Mouse (Mus musculus): ENCODE data around the gene Iqcf5. TPM values are rescaled to one million over a fixed set of nuclear protein-coding genes. Genes with fewer than 3 reads are reported as not detected.
A peak's percentile ranks its signal among the peaks of the same experiment; 100 is the strongest.

Iqcf5 gene
- not detected for total RNA-seq (2021)
- long read RNA-seq, experiment 1: 0 reads
- long read RNA-seq, experiment 2: 0 reads

DNA sequence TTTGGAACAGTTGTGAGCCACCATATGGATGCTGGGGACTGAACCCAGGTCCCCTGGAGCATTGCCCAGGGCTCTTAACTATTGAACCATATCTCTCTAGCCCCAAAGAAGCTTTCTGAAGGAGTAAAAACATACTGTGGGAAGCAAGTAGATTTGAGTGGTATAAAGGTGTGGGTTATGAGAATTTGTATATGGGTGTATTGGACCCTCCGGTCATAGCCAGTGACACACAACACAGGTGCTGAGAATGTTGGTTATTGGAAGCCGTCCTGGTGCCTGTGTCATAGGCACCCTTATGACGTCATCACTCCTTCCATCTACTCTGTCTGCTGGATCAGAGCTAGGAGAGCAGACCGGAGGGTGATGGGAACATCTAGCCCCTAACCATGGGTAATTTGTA is at the start of gene Iqcf5:
Gene Iqcf5 (plus strand): TSS at position 301 of the 400 bp plus-strand sequence.
- no peak for DNase-seq (ENCODE audit: low spot score in 2 of 2)

DNA sequence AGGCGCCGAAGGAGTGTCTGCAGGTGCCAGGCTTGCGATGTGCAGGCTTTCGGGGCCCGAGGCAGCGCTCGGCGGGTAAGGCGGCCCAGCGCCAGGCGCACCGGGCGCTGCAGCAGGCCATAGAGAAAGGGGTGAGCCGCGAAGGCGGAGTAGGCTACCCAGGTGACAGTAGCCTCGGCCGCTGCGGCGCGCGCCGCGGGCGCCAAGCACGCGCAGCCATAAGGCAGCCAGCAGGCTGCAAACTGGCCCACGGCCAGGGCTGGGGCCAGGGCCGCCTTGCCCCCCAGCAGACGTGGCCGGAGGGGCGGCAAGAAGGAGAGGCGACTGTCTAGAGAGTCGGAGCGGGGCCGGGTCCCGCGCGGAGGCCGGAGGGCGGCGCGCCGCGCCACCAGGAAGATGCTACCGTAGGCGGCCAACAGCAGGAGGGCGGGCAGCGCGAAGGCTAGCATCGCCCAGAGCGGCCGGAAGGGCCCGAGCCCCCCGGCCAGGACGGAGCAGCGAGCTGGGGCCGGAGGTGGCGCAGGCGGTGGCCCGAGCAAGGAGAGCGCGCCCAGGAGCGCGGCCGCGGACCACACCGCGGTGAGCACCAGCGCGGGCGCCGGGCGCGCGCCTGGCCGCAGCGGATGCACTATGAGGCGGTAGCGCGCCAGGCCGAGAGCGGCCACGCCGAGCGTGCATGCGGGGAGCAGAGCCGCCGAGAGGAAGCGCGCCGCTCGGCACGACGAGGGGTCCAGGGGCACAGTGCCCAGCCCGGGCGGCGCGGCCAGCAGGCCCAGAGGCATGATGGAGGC is 49.4 kb upstream of the Iqcf5 start:
- peak in 1 of 2 experiments; percentile 79 for DNase-seq (ENCODE audit: low spot score in 2 of 2)

DNA sequence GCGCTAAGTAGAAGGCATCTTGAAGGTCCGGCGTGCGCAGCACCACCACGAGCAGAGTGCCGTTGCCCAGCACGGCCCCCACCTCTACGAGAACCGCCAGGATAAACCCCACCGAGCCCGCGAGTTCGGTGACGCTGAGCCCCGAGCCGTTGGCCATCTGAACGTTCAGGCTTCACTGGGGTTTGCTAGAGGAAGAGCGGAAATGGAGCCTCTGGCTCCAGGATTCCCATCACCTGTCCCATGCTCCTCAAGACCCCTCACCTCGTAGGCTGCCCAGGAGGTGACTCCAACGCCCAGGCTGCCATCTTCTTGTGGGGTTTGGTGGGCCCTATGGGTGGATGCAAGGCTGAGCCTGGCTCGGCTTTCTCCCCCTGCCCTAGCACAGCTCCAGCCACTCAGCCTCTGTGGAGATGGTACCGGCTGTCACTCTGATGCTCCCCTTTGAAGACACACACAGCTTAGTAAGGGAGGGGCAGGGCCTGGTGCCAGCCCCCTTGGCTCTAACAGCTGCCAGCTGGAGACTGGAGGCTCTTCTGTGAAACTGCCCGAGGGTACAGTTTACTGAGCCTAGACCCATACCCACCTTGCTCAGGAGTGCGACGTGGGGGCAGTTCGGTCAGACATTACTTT is 48.7 kb upstream of the Iqcf5 start, which contains the start of gene Gpr62:
Gene Gpr62 (minus strand): TSS at position 368 of the 630 bp plus-strand sequence.
- DNase-seq (ENCODE audit: low spot score in 2 of 2): no peak

DNA sequence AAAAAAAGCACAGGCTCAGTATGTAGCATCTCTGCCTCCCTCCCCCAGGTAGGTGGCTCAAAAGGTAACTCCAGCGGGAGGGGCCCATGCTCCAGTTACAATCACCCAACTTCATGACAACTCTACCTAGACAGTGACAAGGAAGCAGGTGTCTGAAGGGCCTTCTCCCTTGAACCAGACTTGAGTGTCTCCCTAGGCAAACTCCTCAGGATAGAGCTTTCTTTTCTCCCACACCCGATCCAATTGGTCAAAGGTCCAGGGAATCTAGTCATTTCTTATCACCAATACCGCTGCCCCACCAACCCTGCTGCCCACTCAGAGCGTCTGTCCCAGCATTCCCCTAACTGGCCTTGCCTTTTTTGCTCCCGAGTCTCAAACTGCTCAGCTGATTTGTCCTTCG is 47.7 kb upstream of the Iqcf5 start:
- DNase-seq (ENCODE audit: low spot score in 2 of 2): no peak

DNA sequence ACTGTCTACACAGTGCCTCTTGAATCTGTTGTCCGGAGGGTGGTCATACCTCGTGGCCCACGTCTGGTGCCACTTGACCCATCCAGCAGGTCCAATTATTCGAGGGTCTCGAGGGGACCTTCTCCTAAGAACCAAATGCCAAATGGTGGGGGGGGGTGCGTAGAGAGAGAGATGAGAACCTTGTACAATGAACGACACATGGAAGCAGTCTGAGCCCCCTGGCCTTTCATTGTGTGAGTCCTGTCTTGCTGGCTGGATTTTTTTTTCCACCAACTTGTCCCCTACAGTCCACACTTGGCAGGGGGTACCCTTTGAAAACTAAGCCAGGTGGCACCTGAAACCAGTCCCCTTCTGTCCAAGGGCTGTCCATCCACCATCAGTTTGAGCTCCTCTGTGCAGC is 46.6 kb upstream of the Iqcf5 start:
- DNase-seq (ENCODE audit: low spot score in 2 of 2): no peak

DNA sequence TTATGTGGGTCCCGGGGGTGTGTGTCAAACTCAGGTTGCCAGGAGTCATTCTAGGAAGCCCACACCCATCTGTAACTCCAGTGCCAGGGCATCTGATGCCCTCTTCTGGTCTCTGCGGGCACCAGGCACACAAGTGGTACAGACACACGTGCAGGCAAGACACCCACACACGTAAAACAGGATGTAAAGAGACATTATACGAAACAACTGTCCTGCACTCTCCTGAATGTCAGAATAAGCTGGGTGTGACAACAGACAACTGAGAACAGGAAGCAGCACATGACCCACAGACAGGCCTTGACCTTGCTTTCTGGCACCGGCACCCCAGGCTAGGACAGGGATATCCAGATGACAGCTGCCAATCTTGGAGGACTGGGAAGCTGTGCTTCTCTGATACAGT is 45.1 kb upstream of the Iqcf5 start:
- no peak for DNase-seq (ENCODE audit: low spot score in 2 of 2)

DNA sequence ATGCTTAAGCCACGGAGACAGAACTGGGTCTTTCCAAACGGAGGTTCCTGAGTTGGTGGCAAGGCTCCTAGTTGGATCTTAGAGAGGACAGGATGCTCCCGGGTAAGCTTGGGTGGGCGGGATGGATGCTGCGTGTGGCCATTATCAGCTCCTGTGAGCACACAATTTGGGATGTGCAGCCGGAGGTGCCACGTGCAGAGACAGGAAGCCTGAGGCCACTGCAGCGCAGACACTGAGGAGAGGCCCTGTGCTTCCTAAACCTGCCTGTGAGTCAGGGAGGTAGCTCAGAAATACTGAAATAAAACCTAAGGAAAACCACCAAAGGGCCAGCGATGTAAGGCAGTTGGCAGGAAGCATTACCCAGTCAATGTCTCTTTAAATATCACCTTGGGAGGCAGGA is 44.6 kb upstream of the Iqcf5 start:
- no peak for DNase-seq (ENCODE audit: low spot score in 2 of 2)

DNA sequence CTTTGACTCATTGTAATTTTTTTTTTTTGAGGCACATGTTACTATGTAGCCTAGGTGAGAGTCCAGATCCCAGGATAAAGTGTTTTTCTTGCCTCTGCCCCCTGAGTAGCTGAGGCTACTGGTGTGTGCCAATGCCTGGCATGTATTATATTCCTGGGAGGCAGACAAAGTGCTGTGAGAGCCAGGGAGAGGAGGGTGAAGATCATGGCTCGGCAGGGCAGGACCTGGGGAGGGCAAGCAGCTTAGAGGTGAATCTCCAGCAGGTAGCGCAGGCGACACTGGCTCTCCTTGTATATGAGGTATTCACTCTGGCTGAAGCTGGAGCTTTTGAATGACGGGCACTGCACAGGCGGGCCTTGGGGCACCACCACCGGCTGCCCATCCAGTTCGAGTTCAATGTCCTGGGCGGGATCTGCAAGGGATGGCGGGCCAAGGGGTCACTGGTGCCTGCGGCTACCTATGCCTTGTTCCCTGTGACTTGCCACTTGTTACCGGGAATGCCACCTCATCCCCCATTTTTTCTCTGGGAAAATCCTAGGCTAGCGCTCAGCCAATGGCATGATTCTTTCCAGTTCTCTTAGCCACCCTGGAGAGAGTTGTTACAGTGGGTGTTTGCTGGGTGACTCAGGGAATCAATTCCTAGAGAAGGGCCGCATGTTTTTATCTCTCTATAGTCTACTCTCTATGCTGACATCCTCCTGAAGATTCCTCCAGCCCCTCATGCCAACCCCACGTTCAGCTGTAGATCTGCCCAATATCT is 43.2 kb upstream of the Iqcf5 start:
- DNase-seq (ENCODE audit: low spot score in 2 of 2): no peak

DNA sequence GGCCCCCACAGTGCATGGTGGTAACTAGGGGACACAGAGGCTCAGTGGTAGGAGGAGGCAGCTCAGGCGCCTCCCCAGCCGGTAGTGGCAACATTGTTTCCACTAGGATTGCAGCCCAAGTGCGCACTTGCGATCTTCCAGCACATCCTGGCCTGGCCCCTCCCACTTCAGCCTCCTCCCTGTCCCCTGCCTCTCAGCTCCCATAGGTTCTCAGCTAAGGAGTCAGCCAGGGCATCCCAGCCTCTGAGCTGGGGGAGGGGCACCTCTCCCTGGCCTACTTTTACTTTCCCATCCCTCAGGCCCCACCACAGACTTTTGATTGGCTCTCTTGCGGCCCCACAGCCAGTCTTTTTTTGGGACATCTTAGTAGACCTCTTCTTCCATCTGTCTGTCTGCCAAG is 42.5 kb upstream of the Iqcf5 start:
- DNase-seq (ENCODE audit: low spot score in 2 of 2): peak in 1 of 2 experiments; percentile 63

DNA sequence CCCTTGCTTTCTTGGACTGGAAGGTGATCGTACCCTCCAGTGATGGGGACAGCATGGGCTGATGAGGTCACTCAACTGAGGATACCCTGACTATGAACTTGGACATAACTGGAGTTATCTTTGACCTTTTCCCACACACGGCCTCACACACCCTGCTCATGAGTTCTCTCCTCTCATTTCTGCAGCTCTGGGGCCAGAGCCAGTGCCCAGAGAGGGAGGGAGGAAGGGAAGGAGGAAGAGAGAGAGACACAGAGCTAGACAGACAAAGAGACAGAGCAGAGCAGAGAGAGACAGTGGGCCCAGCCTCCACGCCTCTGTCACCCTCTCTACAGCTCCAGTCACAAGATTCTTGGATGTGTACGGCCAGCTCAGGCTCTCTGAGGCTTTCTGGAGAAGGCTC is 42.1 kb upstream of the Iqcf5 start:
- no peak for DNase-seq (ENCODE audit: low spot score in 2 of 2)

DNA sequence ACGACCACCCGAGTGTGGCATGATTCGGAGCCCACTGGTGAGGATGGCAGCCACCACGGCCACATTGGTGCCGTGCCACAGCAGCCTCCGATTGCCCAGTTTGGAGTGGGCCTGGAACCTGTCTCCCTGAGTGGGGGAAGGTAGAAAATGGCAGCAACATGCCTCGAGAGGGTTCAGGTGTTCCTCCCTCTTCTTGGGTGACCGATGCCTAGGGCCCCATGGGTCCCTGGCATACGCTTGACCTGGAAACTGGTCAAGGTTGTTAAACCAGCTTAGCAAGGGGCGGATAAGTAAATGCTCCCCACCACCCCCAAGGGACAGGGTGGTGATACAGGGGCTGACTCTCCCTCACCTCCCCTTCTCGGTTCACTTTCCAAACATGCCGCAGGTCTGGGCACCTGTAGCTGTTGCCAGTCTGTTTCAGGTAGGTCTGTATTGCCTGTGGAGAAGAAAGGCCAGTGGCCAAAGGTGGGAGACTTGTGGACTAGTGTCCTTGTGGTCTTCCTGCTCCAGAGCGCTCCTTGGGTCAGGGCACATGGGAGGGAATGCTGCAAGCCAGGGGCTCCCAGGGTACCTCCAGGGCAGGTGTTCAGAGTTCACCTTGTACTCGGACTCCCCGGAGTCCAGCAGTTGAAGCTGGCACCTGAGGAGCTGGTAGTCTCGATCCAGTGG is 41.2 kb upstream of the Iqcf5 start:
- DNase-seq (ENCODE audit: low spot score in 2 of 2): no peak

DNA sequence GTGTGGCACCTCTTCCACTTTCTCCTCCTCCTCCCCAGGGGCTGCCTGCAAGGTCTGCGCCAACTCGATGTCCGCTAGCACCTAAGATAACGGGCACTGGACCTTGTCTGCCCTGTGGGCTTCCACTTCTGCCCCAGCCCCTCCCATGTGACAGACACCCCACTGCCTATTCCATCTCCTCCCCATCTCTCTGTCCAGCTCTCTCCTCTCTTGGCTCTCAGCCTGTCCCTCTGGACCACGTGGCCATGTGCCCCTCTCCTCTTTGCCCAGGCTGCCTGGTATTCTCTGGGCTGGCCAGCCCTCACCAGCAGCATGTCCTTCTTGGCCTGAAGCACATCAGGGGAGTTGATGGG is 40.6 kb upstream of the Iqcf5 start:
- peak in 1 of 2 experiments; percentile 20 for DNase-seq (ENCODE audit: low spot score in 2 of 2)

DNA sequence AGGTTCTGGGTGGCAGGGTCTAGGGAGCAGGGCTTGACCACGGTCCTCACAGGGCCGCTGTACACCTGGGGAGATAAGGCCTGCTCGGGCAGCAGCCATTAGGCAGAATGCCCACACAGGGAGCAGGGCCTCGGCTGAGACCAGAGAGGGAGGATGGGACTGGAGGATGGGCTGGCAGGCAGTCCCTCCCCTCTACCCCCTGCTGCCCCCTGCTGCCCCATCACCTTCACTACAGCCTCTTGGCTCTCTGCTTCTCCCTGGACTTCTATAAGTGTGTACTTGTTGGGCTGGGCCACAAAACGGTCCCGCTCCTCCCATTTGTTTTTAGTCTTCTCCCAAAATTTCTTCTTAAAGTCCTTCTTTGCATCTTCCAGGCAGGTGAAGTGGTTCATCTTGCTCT is 39.9 kb upstream of the Iqcf5 start:
- peak; percentile 47 to 73 for DNase-seq (ENCODE audit: low spot score in 2 of 2)

DNA sequence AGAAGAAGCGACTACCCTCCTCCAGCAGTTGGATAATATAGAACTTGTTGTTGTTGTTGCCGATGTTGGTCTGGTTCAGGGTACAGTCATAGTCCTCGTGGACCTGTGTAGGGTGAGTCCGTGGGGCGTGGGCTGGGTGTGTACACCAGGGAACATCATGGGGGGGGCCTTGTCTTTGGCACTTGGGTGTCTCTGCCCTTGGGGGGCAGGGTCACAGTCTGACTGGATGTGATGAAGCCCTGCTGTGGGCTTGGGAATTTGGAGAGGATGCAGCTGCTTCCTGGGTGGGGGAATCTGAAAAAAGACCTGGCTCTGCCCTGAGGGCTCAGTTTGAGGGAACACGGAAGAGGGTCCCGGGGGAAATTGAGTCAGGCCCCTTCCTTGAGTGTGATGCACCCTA is 39.3 kb upstream of the Iqcf5 start:
- DNase-seq (ENCODE audit: low spot score in 2 of 2): peak; percentile 23 to 30

DNA sequence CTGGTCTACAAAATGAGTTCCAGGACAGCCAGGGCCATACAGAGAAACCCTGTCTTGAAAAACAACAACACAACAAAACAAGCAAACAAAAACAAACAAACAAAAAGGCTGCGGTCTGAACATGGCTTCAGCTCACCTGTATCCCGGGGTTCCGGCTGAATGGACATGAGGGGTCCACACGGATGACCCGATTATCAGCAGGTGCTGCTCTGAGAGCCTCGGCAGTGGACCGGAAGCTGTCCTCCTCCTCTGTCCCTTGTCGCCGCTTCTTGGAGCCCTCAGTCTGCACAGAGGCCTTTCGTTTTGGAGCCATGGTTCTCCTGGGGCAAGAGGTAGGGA is 38.7 kb upstream of the Iqcf5 start, which contains the start of gene Rrp9:
Gene Rrp9 (plus strand): TSS at position 301 of the 339 bp plus-strand sequence.
- DNase-seq (ENCODE audit: low spot score in 2 of 2): peak; percentile 14 to 16

DNA sequence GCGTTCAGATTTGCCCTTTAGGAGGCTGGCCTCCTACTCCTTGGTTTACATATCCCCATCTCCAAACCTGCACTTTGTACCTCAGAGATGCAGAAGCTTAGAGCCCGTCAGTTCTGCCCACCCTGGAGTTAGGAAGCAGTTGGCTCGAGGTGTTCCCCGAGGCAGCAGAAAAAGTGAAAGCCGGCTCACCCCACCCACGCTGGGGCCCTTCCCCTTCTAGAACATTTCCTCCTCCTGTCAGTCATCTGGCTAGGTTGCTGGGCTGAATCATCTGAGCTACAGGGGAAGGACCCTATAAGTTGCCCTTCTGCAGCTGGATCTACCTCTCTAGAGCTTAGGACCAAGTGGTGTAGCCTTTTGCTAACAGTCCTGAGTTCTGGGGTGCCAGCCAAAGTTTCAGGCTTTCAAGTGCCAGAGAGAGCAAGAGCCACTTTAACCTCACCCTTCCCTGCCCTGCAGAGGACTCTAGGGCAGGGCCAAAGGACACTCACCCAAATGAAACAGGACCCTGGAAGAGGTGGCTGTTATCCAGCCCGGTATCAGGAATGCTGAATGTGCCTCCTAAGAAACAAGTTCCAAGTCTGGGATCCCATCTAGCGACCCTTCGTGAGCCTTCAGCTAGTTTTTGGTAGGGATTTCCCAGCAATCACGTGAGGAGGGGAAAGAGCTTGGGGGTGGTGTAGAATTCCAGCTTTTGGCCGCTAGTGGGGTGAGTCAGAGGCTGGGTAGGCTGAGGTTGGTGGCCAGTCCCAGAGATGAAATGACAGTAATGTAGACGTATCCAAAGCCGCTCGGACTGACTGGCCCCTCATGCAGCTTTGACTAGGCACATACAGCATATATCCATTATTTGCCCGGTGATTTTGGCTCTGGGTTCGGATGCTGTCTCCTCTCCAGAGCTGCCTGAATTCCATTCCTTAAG is 38.1 kb upstream of the Iqcf5 start:
- DNase-seq (ENCODE audit: low spot score in 2 of 2): peak; percentile 43 to 75

DNA sequence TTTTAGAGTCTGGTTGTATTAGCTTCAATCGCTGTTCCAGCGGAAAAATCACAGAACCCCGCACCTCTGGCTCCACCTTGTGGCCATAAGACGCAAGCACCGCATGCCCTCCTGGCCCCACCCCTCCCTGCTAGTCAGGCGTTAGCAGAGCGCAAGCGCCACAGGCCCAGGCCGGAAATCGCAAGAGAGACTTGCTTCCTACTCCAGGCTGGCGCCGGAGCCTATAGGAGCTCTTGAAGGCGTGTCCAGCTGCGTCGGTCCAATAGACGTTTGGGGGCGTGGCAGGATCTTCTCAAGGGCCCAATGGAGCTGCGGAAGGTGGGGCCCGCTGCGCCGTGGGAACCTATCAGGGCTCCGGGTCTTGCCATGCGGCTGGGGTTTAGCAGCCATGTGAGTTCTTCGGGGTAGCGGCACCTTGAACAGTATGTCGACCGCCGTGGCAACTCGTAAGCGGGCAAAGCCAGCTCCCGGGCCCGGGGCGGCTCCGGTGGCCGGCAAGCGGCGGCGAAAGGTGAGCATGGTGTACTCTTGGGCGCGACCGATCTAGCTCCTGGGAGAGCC is 37.4 kb upstream of the Iqcf5 start, which contains the start of gene Parp3:
Gene Parp3 (minus strand): TSS at position 26 of the 561 bp plus-strand sequence.
- DNase-seq (ENCODE audit: low spot score in 2 of 2): peak; percentile 93 to 98

DNA sequence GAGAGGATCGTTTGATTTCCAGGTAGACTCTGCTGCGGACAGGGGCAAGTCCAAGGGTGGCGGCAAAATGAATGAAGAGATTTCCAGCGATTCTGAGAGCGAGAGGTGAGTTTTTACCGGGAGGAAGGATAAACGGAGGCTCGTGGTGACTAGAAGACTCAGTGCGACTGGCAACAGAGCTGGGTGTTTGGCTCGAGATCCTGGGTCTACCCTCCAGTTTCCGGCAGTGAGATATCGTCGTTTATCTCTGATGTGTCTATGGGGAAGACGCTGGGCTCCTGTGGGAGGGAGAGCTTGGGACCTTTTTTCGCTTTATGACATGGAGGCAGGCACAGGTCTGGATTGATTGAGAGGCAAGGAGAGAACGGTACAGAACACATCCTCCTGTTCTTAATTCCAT is 36.7 kb upstream of the Iqcf5 start:
- peak in 1 of 2 experiments; percentile 13 for DNase-seq (ENCODE audit: low spot score in 2 of 2)

DNA sequence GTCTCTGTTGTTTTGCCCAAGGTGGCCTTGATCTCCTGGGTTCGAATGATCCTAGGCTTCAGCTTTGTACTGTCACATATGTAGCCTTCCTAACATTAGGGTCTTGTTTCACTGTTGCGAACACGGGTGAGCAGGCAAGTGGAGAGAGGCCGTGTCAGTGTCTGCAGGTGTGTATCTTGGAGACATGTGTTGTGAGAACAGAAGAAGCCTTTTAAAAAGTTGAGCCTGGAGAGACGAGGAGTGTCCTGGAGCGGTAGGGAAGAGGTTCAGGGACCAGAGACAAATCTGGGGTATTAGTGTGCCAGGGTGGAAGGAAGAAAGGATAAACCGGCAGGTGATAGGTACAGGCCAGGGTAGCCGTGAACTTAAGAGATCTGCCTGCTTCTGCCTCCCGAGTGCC is 36.3 kb upstream of the Iqcf5 start:
- peak in 1 of 2 experiments; percentile 12 for DNase-seq (ENCODE audit: low spot score in 2 of 2)

DNA sequence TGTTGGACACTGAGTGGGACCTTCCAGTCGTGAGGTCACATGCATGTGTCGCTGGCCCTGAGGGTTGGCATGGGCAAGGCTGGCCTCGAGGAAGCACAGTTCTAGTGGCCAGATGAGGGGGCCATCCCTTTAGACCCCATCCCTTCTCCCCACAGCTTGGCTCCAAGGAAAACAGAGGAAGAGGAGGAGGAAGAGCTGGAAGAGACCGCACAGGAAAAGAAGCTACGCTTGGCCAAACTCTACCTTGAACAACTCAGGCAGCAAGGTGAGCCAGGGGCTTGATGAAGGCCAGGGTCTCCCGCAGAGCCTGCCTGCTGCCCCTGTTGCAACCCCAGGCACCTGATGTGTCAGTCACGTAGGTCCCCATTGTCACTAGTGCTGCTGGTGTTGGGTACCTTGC is 33.8 kb upstream of the Iqcf5 start:
- DNase-seq (ENCODE audit: low spot score in 2 of 2): peak in 1 of 2 experiments; percentile 12
